Comparison of ENCODE assay signal across 28 mouse cellular contexts in the genomic region with DNA sequence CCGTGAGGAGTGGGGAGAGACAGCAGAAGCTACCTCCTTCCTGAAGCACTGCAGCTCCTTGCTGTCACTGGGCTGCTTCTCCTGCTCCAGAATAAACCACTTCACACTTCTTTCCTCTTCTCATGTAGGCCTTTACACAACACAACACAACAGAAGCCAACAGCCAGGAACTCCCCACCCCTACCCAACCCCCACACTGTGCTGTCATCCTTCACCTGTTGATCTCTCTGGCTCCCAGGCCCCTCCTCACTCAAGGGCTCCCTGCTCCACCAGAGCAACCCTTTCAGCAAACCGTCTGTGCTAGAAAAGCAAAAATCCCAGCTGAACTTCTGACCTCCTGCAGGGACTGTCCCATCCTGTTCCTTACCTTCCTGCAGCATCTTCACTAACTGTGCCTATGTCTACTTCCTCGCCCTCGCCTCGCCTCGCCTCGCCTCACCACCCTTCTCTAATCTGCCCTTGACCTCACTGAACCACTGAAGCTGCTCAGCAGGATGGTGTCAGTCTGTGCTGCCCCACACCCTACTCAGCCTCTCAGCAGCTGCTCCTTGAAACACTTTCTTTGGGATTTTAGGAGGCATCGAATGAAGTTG. TPM values are rescaled to one million over a fixed set of nuclear protein-coding genes. Genes with fewer than 3 reads are reported as not detected.
A peak's percentile ranks its signal among the peaks of the same experiment; 100 is the strongest.
DNase-seq lines count a peak whose midpoint lies in the region; ATAC-seq and TF ChIP-seq lines count a peak whose summit lies in the region.
"Had no signal": no experiment of that assay in that cellular context is flagged by ENCODE, and none has a peak within 500 bp of the region (broad histone marks: within the 10 kb centered on the region; RNA-seq: fewer than 3 reads in every experiment).

No protein-coding gene starts in this region.

- ATAC-seq in kidney, embryonic 14.5 days (ENCODE audit: low FRiP score, low TSS enrichment): peak; percentile 89
- no peak for ATAC-seq in megakaryocyte, adult 5-6 weeks (ENCODE audit: poor library complexity, severe bottlenecking)
- ATAC-seq in intestine, embryonic 16.5 days: 0 out of 2 replicates have a peak, but pooled peaks have one; percentile 31
- 0 out of 2 replicates have a peak, but pooled peaks have one; percentile 55 for ATAC-seq in stomach, postnatal 0 days (ENCODE audit: low FRiP score, low TSS enrichment)
- no peak for ATAC-seq in megakaryocyte progenitor cell, adult 5-6 weeks (replicated peaks; ENCODE audit: poor library complexity)
- ATAC-seq in heart, embryonic 12.5 days (ENCODE audit: insufficient number of reproducible peaks, low FRiP score): no peak
- ATAC-seq: CD4-positive, CD25-positive, alpha-beta regulatory T cell, adult 4 months; forebrain, embryonic 13.5 days; Patski had no signal

- H3K4me2 ChIP-seq in kidney, embryonic 14.5 days (replicated peaks; ENCODE audit: low read depth, low read length): no peak overlapping the region
- H3K4me2 ChIP-seq in intestine, embryonic 16.5 days (ENCODE audit: low read depth, low read length): no peak overlapping the region
- no peak overlapping the region for H3K4me2 ChIP-seq in stomach, postnatal 0 days (replicated peaks; ENCODE audit: low read depth)
- no peak overlapping the region for H3K4me2 ChIP-seq in heart, embryonic 12.5 days
- H3K4me2 ChIP-seq: forebrain, embryonic 13.5 days; hindbrain, embryonic 15.5 days; limb, embryonic 15.5 days; lung, embryonic 15.5 days; midbrain, embryonic 11.5 days; neural tube, embryonic 15.5 days had no signal

- no peaks in the 10 kb centered on the region for H3K36me3 ChIP-seq in kidney, embryonic 14.5 days (ENCODE audit: control insufficient read depth, insufficient read depth, low read length)
- no peaks in the 10 kb centered on the region for H3K36me3 ChIP-seq in megakaryocyte, embryonic 14.5 days (replicated peaks; ENCODE audit: low read length)
- H3K36me3 ChIP-seq in intestine, embryonic 16.5 days (ENCODE audit: control insufficient read depth, insufficient read depth, low read length): no peaks in the 10 kb centered on the region
- no peaks in the 10 kb centered on the region for H3K36me3 ChIP-seq in stomach, postnatal 0 days (ENCODE audit: control insufficient read depth, insufficient read depth, low read length)
- no peaks in the 10 kb centered on the region for H3K36me3 ChIP-seq in heart, embryonic 12.5 days
- H3K36me3 ChIP-seq: G1E; hindbrain, embryonic 15.5 days; limb, embryonic 15.5 days; lung, embryonic 15.5 days; neural tube, embryonic 15.5 days had no signal

- WGBS in kidney, embryonic 14.5 days: 41% methylated on average over 8 of the region's 8 CpGs
- WGBS in intestine, embryonic 16.5 days: 47% methylated on average over 8 of the region's 8 CpGs
- WGBS in stomach, postnatal 0 days: 47% methylated on average over 8 of the region's 8 CpGs
- WGBS in heart, embryonic 12.5 days: 45% methylated on average over 8 of the region's 8 CpGs

- H3K9me3 ChIP-seq in kidney, embryonic 14.5 days (ENCODE audit: control insufficient read depth, low read length): no peaks in the 10 kb centered on the region
- H3K9me3 ChIP-seq in megakaryocyte, embryonic 14.5 days: no peaks in the 10 kb centered on the region
- no peaks in the 10 kb centered on the region for H3K9me3 ChIP-seq in intestine, embryonic 16.5 days (ENCODE audit: control insufficient read depth, low read length)
- H3K9me3 ChIP-seq in stomach, postnatal 0 days (ENCODE audit: control insufficient read depth, low read length): no peaks in the 10 kb centered on the region
- H3K9me3 ChIP-seq in heart, embryonic 12.5 days (replicated peaks): no peaks in the 10 kb centered on the region
- H3K9me3 ChIP-seq: forebrain, embryonic 13.5 days; G1E; hindbrain, embryonic 15.5 days; limb, embryonic 15.5 days; lung, embryonic 15.5 days; neural tube, embryonic 15.5 days had no signal

- no peak overlapping the region for H3K4me3 ChIP-seq in kidney, embryonic 14.5 days (ENCODE audit: low read length)
- H3K4me3 ChIP-seq in megakaryocyte, embryonic 14.5 days (replicated peaks): peak overlapping the region; percentile 15
- H3K4me3 ChIP-seq in intestine, embryonic 16.5 days (ENCODE audit: low read length): no peak overlapping the region
- H3K4me3 ChIP-seq in stomach, postnatal 0 days (ENCODE audit: low read depth, low read length): no peak overlapping the region
- no peak overlapping the region for H3K4me3 ChIP-seq in heart, embryonic 12.5 days
- H3K4me3 ChIP-seq: forebrain, embryonic 13.5 days; hindbrain, embryonic 15.5 days; limb, embryonic 15.5 days; lung, embryonic 15.5 days; neural tube, embryonic 15.5 days had no signal

- no peak for TF ChIP-seq CTCF in stomach, postnatal 0 days (IDR thresholded peaks at IDR 0.05; ENCODE audit: low read depth)

- H3K4me1 ChIP-seq in kidney, embryonic 14.5 days (ENCODE audit: control insufficient read depth, insufficient read depth, low read length): peaks cover 9% of the 10 kb centered on the region; the same call in 1 of the 2 replicates
- peaks cover 30% of the 10 kb centered on the region for H3K4me1 ChIP-seq in megakaryocyte, embryonic 14.5 days
- peaks cover 8% of the 10 kb centered on the region for H3K4me1 ChIP-seq in intestine, embryonic 16.5 days (ENCODE audit: control insufficient read depth, insufficient read depth, low read length)
- H3K4me1 ChIP-seq in stomach, postnatal 0 days (replicated peaks; ENCODE audit: control insufficient read depth, insufficient read depth): no peaks in the 10 kb centered on the region
- H3K4me1 ChIP-seq in heart, embryonic 12.5 days (replicated peaks): 0 out of 2 replicates have a peak, but pooled peaks cover 7% of the 10 kb centered on the region
- H3K4me1 ChIP-seq: forebrain, embryonic 13.5 days; hindbrain, embryonic 15.5 days; limb, embryonic 15.5 days; lung, embryonic 15.5 days; neural tube, embryonic 15.5 days had no signal

- TF ChIP-seq EP300 in stomach, postnatal 0 days (optimal IDR thresholded peaks at IDR 0.05): no peak

- peak overlapping the region; percentile 73; the same call in 1 of the 2 replicates for H3K27ac ChIP-seq in kidney, embryonic 14.5 days (ENCODE audit: low read depth, low read length)
- no peak overlapping the region for H3K27ac ChIP-seq in intestine, embryonic 16.5 days (ENCODE audit: low read length)
- no peak overlapping the region for H3K27ac ChIP-seq in stomach, postnatal 0 days (replicated peaks)
- no peak overlapping the region for H3K27ac ChIP-seq in heart, embryonic 12.5 days (ENCODE audit: poor library complexity, severe bottlenecking)
- H3K27ac ChIP-seq: forebrain, embryonic 13.5 days; hindbrain, embryonic 15.5 days; limb, embryonic 15.5 days; lung, embryonic 15.5 days; neural tube, embryonic 15.5 days had no signal

- DNase-seq in kidney, postnatal 25 days: no peak
- no peak for DNase-seq in stomach, postnatal 0 days (ENCODE audit: low spot score)
- DNase-seq: adrenal gland, postnatal 14 days; cerebellum, adult 9-10 months; gastrocnemius, postnatal 36 days; heart, postnatal 4 days; kidney, adult 18-20 months; left cerebral cortex, postnatal 4 days; lung, postnatal 4 days; right cerebral cortex, postnatal 14 days; spleen, adult 18-20 months; thymus, adult 18-20 months; thymus, postnatal 36 days had no signal

- no peak overlapping the region for H3K9ac ChIP-seq in kidney, embryonic 14.5 days (ENCODE audit: low read depth, low read length)
- no peak overlapping the region for H3K9ac ChIP-seq in intestine, embryonic 16.5 days (ENCODE audit: low read depth, low read length)
- no peak overlapping the region for H3K9ac ChIP-seq in stomach, postnatal 0 days (ENCODE audit: low read length)
- no peak overlapping the region for H3K9ac ChIP-seq in heart, embryonic 12.5 days
- H3K9ac ChIP-seq: forebrain, embryonic 13.5 days; hindbrain, embryonic 15.5 days; limb, embryonic 15.5 days; lung, embryonic 15.5 days; neural tube, embryonic 15.5 days had no signal

- H3K27me3 ChIP-seq in kidney, embryonic 14.5 days (ENCODE audit: control insufficient read depth, insufficient read depth, low read length): no peaks in the 10 kb centered on the region
- peaks cover 12% of the 10 kb centered on the region for H3K27me3 ChIP-seq in megakaryocyte, embryonic 14.5 days (replicated peaks)
- no peaks in the 10 kb centered on the region for H3K27me3 ChIP-seq in intestine, embryonic 16.5 days (replicated peaks; ENCODE audit: control insufficient read depth, insufficient read depth, low read length)
- no peaks in the 10 kb centered on the region for H3K27me3 ChIP-seq in stomach, postnatal 0 days (ENCODE audit: control insufficient read depth, insufficient read depth, low read length)
- H3K27me3 ChIP-seq in heart, embryonic 12.5 days (replicated peaks): no peaks in the 10 kb centered on the region
- H3K27me3 ChIP-seq: forebrain, embryonic 13.5 days; hindbrain, embryonic 15.5 days; limb, embryonic 15.5 days; lung, embryonic 15.5 days; neural tube, embryonic 15.5 days had no signal

RNA-seq across cellular contexts. Expression of gene Qsox1, which starts 15.1 kb away (rescaled TPM):
- polyA plus RNA-seq in kidney, embryonic 14.5 days (2014; fragmentation: Nextera tagmentation; extraction: Ambion mirVana): 11.0 and 13.5 TPM in 2 replicates
- polyA plus RNA-seq in megakaryocyte, embryonic 14.5 days (2012; ENCODE audit: insufficient read depth, low replicate concordance): 31.4 and 52.3 TPM in 2 replicates
- 13.5 and 13.7 TPM in 2 replicates for total RNA-seq in megakaryocyte, adult 5-6 weeks (2015)
- total RNA-seq in megakaryocyte, adult 5-6 weeks (2017): 15.4 and 17.5 TPM in 2 replicates
- polyA plus RNA-seq in intestine, embryonic 16.5 days (2015; fragmentation: Nextera tagmentation; extraction: Ambion mirVana): 48.6 and 49.9 TPM in 2 replicates
- polyA plus RNA-seq in stomach, postnatal 0 days (2015; fragmentation: Nextera tagmentation; extraction: Ambion mirVana): 95.7 and 98.0 TPM in 2 replicates
- 13.5 and 14.7 TPM in 2 replicates for total RNA-seq in megakaryocyte progenitor cell, adult 5-6 weeks (2015)
- 15.0 and 24.2 TPM in 2 replicates for total RNA-seq in megakaryocyte progenitor cell, adult 5-6 weeks (2017)
- 27.0 and 27.2 TPM in 2 replicates for polyA plus RNA-seq in heart, embryonic 12.5 days (2016; fragmentation: Nextera tagmentation; extraction: Ambion mirVana)

Comparison
In these comparisons a context has a peak if more than half of its experiments do, and no peak if none do; other contexts are left out.
1. ATAC-seq: peak in kidney, embryonic 14.5 days (single experiment), intestine, embryonic 16.5 days (single experiment) and stomach, postnatal 0 days (single experiment); none in megakaryocyte, adult 5-6 weeks (single experiment), megakaryocyte progenitor cell, adult 5-6 weeks (single experiment) and heart, embryonic 12.5 days (single experiment).